Mouse (Mus musculus) bone marrow macrophage, adult 2 months (primary cell): ENCODE data around the gene Mroh2b.

ENCODE experiments used
- CTCF ChIP-seq: IDR thresholded peaks from 2 replicates; pipeline ENCODE4 v1.5.1; 2012; ENCODE audit warnings: low read depth, mild to moderate bottlenecking, low read length, moderate library complexity
- POLR2A ChIP-seq: IDR thresholded peaks from 2 replicates; pipeline ENCODE4 v1.6.1; 2012; ENCODE audit warnings: mild to moderate bottlenecking, low read depth, low read length, borderline replicate concordance

GRCm38 (mm10) chr15:4973355-4973754 lies 74.8 kb downstream of the Mroh2b start:
- TF ChIP-seq CTCF (no peak), POLR2A (no peak)
